Mouse (Mus musculus) kidney, adult 11 months (tissue): ENCODE measurements around the gene Gnl1.
A peak's percentile ranks its signal among the peaks of the same experiment; 100 is the strongest.
"Not testable (repeated sequence)": the region's sequence is repeated elsewhere in the genome, so short reads cannot be mapped to it uniquely, and the experiment has no call there.

Experiments used
- DNase-seq: peaks from one replicate; pipeline ENCODE4 v3.0.0; 2022

Gnl1 gene

DNA sequence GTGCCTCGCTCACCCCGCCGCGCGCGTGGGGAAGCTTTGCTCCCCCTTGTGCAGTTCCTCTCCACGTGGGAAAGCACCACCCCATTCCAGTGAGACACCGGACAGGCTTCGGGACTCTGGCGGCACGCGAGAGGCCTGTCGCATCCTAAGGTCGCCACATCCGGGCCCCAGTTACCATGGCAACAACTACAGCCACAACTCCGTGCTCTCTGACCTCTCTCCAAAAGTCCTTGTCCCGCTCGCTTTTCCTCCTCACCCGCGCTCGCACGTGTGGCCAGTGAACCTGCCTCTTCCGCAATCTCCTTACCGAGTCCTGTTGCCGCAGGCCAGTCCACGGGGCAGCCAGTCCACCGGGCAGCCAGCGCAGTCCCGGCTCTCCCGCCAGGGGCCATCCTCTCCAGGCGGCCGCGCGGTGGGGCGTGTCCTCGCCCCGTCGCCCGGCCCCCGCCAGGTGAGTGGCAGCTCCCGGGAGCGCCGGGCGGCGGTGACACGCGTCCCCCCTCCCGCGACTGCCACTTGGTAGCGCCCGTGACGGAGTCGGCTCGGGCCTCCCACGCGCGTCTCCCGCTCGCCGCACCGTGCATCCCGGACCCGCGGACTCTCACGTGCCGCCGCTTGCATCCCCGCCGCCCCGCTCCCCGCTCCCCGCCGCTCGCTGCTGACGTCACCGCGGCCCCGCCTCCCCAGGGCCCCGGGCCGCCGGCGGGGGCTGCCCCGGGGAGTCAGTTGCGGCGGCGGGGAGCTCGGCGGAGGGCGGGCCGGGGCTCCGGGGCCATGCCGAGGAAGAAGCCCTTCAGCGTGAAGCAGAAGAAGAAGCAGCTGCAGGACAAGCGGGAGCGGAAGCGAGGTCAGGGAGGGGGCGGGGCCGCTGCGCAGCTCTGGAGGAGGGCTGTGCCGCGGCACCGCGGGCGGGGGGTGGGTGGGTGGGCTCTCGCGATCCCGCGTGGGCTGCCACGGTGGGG is at the start of gene Gnl1, which contains the start of gene Prr3:
Gnl1 (plus strand) TSS at position 451 of the 962 bp plus-strand sequence.
Prr3 (minus strand) TSS at position 836 of the 962 bp plus-strand sequence.
- peak; percentile 94 for DNase-seq

DNA sequence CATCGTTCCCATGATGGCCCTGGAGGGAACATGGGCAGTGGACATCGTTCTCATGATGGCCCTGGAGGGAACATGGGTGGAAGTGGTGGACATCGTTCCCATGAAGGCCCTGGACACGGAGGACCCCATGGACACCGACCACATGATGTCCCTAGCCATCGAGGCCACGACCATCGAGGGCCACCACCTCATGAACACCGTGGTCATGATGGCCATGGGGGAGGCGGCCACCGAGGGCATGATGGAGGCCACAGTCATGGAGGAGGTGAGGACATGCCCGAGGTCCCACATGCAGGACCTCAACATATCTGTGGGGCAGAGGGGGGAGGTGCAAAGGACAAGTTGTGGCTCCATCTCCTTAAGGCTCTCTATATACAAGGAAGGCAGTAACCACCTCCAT is 49.0 kb upstream of the Gnl1 start:
- no peak for DNase-seq

GRCm38 (mm10) chr17:35932608-35933007 is 47.0 kb upstream of the Gnl1 start:
- no peak for DNase-seq

GRCm38 (mm10) chr17:35935763-35936162 is 43.9 kb upstream of the Gnl1 start:
- not testable (repeated sequence) for DNase-seq

- DNase-seq, result no peak
These were observed 41.8 kb upstream of the Gnl1 start for GRCm38 (mm10) chr17:35937700-35938348.

- DNase-seq, result no peak
These were observed 40.5 kb upstream of the Gnl1 start for GRCm38 (mm10) chr17:35939108-35939507.

DNA sequence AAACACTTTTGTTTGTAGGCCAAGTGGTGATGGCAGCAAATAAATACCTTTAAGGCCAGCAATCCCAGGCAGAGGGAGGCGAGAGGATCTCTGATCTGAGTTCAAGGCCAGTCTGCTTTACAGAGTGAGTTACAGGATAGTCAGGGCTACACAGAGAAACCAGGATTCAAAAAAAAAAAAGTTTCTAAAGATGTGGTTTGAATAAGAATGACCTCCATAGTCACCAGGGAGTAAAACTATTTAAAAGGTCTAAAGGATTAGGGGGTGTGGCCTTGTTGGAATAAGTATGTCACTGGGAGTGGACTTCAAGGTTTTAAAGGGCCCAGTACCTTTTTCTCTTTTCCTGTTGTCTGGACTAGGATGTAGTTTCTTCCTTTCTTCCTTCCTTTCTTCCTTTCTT is 39.7 kb upstream of the Gnl1 start:
- no peak for DNase-seq

DNA sequence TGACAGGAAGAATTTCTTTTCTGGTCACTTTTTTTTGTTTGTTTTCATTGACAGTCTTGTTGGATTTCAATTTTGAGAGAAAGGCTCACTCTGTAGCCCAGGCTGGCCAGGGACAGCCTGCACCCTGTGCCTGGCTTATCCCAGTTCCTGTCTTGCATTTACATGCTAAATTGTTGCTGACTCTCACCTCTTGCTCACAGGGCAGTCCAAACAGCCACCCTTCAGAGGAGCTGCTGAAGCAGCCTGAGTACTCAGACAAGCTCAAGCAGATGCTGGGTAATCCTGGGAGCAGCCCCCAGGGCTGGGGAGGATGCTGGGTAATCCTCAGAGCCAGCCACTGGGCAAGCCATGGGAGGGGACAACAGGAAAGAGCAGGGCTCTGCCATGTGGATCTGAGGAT is 28.7 kb upstream of the Gnl1 start:
- DNase-seq, result not testable (repeated sequence)

DNA sequence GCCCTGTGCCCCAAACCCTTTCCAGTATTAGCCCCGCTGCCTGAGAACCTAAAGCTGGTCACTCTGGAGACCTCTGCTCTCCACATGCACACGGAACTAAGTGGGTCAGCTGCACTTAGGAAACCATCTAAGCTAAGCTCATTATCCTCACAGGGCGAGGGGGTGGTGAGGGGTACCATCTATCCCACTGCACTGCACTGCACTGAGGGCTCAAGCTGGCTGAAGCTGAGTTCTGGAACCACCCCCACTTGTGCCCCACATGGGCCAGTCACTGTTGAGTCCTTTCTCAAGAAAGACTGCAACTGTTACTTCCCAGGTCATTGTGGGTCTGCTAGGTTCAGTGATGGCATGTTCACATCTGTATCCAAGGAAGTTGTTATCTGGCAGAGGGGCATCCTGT is 27.1 kb upstream of the Gnl1 start:
- DNase-seq, result not testable (repeated sequence)

DNA sequence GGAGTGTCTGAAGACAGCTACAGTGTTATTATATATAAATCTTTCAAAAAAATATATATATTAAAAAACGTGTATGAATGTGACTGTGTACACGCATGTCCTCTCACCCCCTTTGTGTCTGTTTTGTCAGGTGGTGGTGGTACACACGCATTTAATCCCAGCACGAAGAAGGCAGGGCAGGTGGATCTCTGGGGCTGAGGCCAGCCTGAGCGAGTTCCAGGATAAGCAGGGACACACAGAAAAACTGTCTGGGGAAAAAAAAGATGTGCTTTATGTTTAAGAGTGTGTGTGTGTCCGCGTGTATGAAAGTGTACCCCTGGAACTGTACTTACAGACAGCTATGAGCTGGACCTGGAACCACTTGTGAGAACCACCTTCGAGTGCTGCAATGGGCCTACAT is 25.0 kb upstream of the Gnl1 start:
- no peak for DNase-seq

- no peak for DNase-seq
These were observed 21.0 kb upstream of the Gnl1 start for GRCm38 (mm10) chr17:35958533-35959223.

DNA sequence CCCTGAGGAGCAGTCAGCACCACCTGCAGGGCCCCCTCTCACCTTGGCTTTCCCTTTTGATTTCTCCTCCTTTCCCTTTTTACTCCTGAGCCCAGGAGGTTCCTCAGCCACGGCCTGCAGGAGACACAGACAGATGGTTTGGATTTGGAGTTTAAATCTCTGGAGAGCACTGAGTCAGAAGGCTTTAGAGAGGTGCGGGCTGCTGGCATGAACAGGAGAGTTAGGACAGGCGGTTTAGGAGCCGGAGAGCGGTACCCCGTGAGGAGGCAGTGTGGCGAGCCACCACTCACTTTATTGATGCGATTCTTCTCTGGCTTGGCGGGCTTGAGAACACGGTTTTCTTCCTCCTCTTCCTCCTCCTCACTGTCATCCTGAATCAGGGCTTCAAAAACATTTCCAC is 16.4 kb upstream of the Gnl1 start:
- no peak for DNase-seq

DNA sequence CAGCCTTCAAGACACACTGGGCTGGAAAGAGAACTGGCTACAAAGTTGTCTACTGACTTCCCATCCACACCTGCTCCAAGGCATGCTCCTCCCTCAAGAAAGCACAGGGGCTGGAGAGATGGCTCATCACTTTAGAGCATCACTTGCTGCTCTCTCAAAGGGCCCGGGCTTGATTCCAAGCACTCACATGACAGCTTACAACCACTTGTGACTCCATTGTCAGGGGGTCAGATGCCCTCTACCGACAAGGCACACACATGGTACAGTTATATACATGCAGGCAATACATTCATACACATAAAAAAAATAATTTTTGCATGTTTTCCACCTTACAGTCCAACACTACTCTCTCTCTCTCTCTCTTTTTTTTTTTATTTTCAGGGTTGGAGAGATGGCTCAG is 12.0 kb upstream of the Gnl1 start:
- DNase-seq, result no peak

DNA sequence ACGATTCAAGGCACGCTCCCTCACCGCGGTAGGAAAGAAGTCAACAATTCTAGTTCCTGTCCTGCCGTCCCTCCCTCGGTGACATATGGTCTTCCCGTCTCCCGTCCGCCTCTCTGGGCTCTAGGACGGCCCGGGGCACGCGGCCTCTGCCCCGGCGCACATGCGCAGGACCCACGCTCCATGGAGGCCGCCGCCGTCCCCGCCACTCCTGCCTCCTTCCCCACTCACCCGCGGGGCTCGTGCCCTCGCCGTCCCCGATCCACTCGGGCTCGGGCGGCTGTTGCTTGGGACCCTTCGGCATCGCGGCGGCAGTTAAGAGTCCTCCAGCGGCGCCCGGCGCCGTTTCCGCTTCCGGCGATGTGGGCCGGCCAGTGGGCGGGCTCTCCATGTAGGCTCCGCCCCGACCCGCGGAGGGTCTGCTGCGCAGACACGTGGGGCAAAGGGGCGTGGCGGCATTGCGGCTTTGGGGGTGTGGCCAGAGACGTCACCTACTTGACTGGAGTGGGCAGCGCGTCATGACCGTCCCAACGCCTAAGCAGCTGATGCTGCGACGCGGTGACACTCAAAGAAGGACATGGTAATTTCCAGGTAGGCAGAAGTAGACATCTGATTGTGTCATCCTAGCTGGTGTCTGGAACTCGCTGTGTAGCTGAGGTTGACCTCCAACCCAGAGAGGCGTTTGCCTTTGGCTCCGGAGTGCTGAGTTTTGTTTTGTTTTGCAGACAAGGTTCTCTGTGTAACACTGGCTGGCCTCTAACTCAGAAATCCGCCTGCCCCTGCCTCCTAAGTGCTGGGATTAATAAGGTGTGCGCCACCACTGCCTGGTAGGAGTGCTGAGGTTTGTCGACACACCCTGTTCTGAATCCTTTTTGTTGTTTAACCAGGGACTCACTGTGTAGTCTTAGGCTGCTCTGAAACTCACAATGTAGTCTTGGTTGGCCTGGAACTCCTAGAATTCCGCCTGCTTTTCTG is 9.9 kb upstream of the Gnl1 start, which contains the start of gene Abcf1:
Abcf1 (minus strand) TSS at position 344 of the 972 bp plus-strand sequence.
- peak; percentile 97 for DNase-seq

GRCm38 (mm10) chr17:35972131-35972530 is 7.5 kb upstream of the Gnl1 start:
- DNase-seq, result no peak

- no peak for DNase-seq
These were observed 745 bp upstream of the Gnl1 start for GRCm38 (mm10) chr17:35978811-35979400.

DNA sequence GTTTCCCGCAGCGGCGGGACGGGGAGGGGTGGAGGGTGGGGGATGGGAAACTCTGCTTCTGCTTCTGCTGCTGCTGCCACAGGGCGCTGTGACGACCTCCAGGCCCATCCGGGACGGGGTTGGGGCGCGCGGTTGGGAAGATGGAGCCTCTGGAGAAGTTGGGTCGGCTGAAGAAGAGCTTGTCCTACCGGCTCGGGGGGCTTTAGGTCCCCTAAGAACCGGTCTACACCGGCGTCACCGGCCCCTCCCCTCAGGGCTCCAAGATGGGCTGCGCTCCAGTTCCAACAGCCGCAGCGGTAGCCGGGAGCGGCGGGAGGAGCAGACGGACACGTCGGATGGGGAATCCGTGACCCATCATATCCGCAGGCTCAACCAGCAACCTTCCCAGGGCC is 708 bp downstream of the Gnl1 start:
- peak; percentile 49 for DNase-seq

DNA sequence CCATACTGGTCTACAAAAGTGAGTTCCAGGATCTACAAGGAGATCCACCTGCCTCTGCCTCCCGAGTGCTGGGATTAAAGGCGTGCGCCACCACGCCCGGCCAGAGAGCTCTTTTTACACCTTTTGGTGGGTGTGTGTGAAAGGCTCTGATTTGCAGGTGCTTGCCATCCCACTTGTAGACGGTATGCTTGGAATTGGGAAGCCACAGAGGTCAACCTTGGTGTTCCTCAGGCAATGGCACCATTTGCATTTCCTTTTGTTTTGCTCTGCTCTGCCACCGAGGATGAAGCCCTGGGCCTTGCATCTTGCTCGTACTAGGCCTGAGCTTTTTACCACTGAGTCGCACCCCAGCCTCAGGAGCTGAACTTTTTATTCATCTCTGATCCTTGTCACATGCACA is 2.1 kb downstream of the Gnl1 start:
- no peak for DNase-seq

DNA sequence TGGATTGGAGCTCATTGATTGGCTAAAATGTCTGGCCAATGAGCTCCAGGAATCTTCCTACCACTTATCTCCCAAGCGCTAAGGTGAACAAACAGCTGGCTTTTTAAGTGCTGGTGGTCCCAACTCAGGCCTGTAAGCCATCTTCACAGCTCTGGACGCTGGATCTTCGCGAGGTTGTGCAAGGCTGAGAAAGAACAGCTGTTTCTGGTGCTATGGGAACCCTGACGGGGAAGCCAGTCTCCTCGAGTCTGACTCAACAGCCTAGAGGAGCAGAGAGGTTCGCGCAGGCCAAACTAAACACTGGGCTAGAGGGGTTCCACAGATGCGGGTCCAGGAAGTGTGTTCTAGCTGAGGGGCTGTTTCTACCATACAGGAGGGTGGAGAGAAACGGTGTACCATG is 12.1 kb downstream of the Gnl1 start:
- DNase-seq, result no peak

- peak; percentile 60 for DNase-seq
These were observed 14.0 kb downstream of the Gnl1 start for GRCm38 (mm10) chr17:35993675-35994074.

GRCm38 (mm10) chr17:35994175-35994878 is 14.7 kb downstream of the Gnl1 start:
- DNase-seq, result peak; percentile 81
